26 mouse cellular contexts compared by ENCODE assay signal in genomic region chr1:182275109-182275508, GRCm38 (mm10).
"Had no signal": no experiment of that assay in that cellular context is flagged by ENCODE, and none has a peak within 500 bp of the region (broad histone marks: within the 10 kb centered on the region; RNA-seq: fewer than 3 reads in every experiment).

No protein-coding gene starts in this region.

- H3K9ac ChIP-seq: heart, embryonic 13.5 days; heart, embryonic 15.5 days; hindbrain, embryonic 13.5 days; hindbrain, embryonic 15.5 days; kidney, embryonic 15.5 days; limb, embryonic 13.5 days; limb, embryonic 15.5 days; liver, embryonic 12.5 days; liver, embryonic 14.5 days had no signal

- H3K9me3 ChIP-seq: heart, embryonic 13.5 days; heart, embryonic 15.5 days; hindbrain, embryonic 13.5 days; hindbrain, embryonic 15.5 days; kidney, embryonic 15.5 days; limb, embryonic 13.5 days; limb, embryonic 15.5 days; liver, embryonic 12.5 days had no signal

- H3K27me3 ChIP-seq: heart, embryonic 13.5 days; heart, embryonic 15.5 days; hindbrain, embryonic 13.5 days; hindbrain, embryonic 15.5 days; kidney, embryonic 15.5 days; limb, embryonic 13.5 days; limb, embryonic 15.5 days; liver, embryonic 12.5 days had no signal

- H3K4me3 ChIP-seq: heart, adult 2 months; heart, embryonic 13.5 days; heart, embryonic 15.5 days; hindbrain, embryonic 13.5 days; hindbrain, embryonic 15.5 days; kidney, embryonic 15.5 days; limb, embryonic 13.5 days; limb, embryonic 15.5 days; liver, embryonic 12.5 days had no signal

- H3K27ac ChIP-seq: heart, adult 2 months; heart, embryonic 13.5 days; heart, embryonic 15.5 days; hindbrain, embryonic 13.5 days; hindbrain, embryonic 15.5 days; hindbrain, postnatal 0 days; kidney, embryonic 15.5 days; kidney, postnatal 0 days; limb, embryonic 13.5 days; limb, embryonic 15.5 days; liver, embryonic 12.5 days; liver, embryonic 14.5 days had no signal

- ATAC-seq: hindbrain, postnatal 0 days; liver, embryonic 12.5 days had no signal

- H3K4me2 ChIP-seq: heart, embryonic 11.5 days; heart, embryonic 13.5 days; heart, embryonic 15.5 days; hindbrain, embryonic 13.5 days; hindbrain, embryonic 15.5 days; kidney, embryonic 15.5 days; limb, embryonic 13.5 days; limb, embryonic 15.5 days; liver, embryonic 12.5 days had no signal

- DNase-seq: gastrocnemius, postnatal 14 days; gastrocnemius, postnatal 36 days; heart, adult 11 months; heart, adult 2 months; heart, postnatal 14 days; heart, postnatal 36 days; kidney, adult 11 months; kidney, adult 2 months; kidney, adult 9 months; kidney, postnatal 14 days; kidney, postnatal 36 days; layer of hippocampus, adult 9-11 months; layer of hippocampus, postnatal 36 days; left cerebral cortex, postnatal 4 days had no signal
